Comparison of ENCODE assay signal across 9 mouse cellular contexts in genomic region chr10:117647158-117647505, GRCm38 (mm10). TPM values are rescaled to one million over a fixed set of nuclear protein-coding genes. Genes with fewer than 3 reads are reported as not detected.
DNase-seq lines count a peak whose midpoint lies in the region; ATAC-seq and TF ChIP-seq lines count a peak whose summit lies in the region.
"Had no signal": no experiment of that assay in that cellular context is flagged by ENCODE, and none has a peak within 500 bp of the region (broad histone marks: within the 10 kb centered on the region; RNA-seq: fewer than 3 reads in every experiment).

No protein-coding gene starts in this region.

- H3K4me1 ChIP-seq in E14TG2a.4 (replicated peaks; ENCODE audit: low read depth, low read length) = peaks cover 56% of the 10 kb centered on the region
- H3K4me1 ChIP-seq: megakaryocyte, embryonic 14.5 days had no signal

- H3K4me3 ChIP-seq in E14TG2a.4 (replicated peaks; ENCODE audit: low read length) = peak overlapping the region; percentile 21; the same call in 1 of the 2 replicates
- H3K4me3 ChIP-seq: megakaryocyte, embryonic 14.5 days had no signal

- peak; percentile 52 to 67 for DNase-seq in cerebellum, postnatal 25 days
- peak; percentile 87 for DNase-seq in kidney, adult 11 months
- DNase-seq in left cerebral cortex, adult 8-10 months (ENCODE audit: low spot score in 2 of 2) = peak; percentile 15 to 71
- peak; percentile 56 for DNase-seq in right cerebral cortex, postnatal 4 days
- DNase-seq in gastrocnemius, adult 18-20 months (ENCODE audit: low spot score) = no peak
- DNase-seq in thymus, postnatal 14 days = no peak

- no peak for TF ChIP-seq CTCF in E14TG2a.4 (conservative IDR thresholded peaks at IDR 0.05; ENCODE audit: low read length)

- H3K36me3 ChIP-seq in E14TG2a.4 (ENCODE audit: insufficient read depth, low read length) = no peaks in the 10 kb centered on the region

- H3K27me3 ChIP-seq in E14TG2a.4 (ENCODE audit: insufficient read depth, low read length) = peaks cover 18% of the 10 kb centered on the region

- no peak for ATAC-seq in granulocyte monocyte progenitor cell, adult 5-6 weeks (replicated peaks; ENCODE audit: poor library complexity, severe bottlenecking)

- no peaks in the 10 kb centered on the region for H3K9me3 ChIP-seq in E14TG2a.4 (ENCODE audit: low read length)
- H3K9me3 ChIP-seq: megakaryocyte, embryonic 14.5 days had no signal

RNA-seq across cellular contexts. Expression of gene Cpm, which starts 17.8 kb away (rescaled TPM):
- total RNA-seq in left cerebral cortex, adult 8-10 months (2022) = 1 to 10 TPM; 7.6 to 8.4 (median 8.1) TPM
- 1 to 10 TPM; 2.5 to 2.9 TPM for total RNA-seq in gastrocnemius, adult 18-20 months (2021)
- total RNA-seq in granulocyte monocyte progenitor cell, adult 5-6 weeks (2014; fragmentation: Nextera tagmentation) = not detected in 2 replicates
- total RNA-seq in granulocyte monocyte progenitor cell, adult 5-6 weeks (2017) = 0.46 TPM in 1 of 2 replicates, not detected in the other

Comparison
In these comparisons a context has a peak if more than half of its experiments do, and no peak if none do; other contexts are left out.
1. DNase-seq: peak in cerebellum, postnatal 25 days (2 of 2), kidney, adult 11 months (single experiment), left cerebral cortex, adult 8-10 months (2 of 2) and right cerebral cortex, postnatal 4 days (single experiment); none in gastrocnemius, adult 18-20 months (single experiment) and thymus, postnatal 14 days (single experiment).